Mouse (Mus musculus) kidney, adult 2 months (tissue): ENCODE measurements around the gene Susd3.

Experiments
- CTCF ChIP-seq: fragments of 200-500 bp; conservative IDR thresholded peaks from 2 replicates; pipeline ENCODE4 v1.5.1; 2011; ENCODE audit warnings: low read depth, mild to moderate bottlenecking, control low read depth, low read length, moderate library complexity, mixed read lengths; ENCODE audit not compliant: insufficient read depth, insufficient read length
- POLR2A ChIP-seq: fragments of 200-500 bp; IDR thresholded peaks from one replicate; pipeline ENCODE4 v1.6.1; 2011; ENCODE audit warnings: low read depth, low read length, control low read depth

- no peak for TF ChIP-seq POLR2A
- TF ChIP-seq CTCF: no peak
Observed at GRCm38 (mm10) chr13:49212711-49213500, 35.6 kb downstream of the Susd3 start.
